Mouse (Mus musculus): ENCODE measurements around the gene Dlst. TPM values are rescaled to one million over a fixed set of nuclear protein-coding genes. Genes with fewer than 3 reads are reported as not detected.
A peak's percentile ranks its signal among the peaks of the same experiment; 100 is the strongest.

The Dlst gene
- polyA plus RNA-seq, 1 experiment: 57.4 TPM

DNA sequence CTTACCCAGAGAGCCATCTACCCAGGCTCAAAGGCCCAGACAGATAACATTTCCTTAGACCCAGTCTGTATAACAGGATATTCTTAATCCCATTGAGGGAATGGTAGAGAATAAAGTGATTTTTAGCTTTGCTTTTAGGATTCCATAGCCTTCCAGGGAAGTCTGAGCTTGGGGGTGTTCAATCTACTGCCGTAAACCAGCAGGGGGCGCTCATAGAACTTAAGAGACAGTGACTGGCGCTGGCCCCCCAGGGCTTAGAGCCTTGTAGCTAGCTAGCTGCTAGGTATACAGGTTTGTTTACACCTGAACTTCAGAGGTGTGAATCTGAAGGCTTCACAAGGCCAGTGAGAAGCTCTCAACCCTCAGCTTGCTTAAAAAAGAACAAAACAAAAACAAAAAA lies 18.4 kb upstream of the Dlst start:
- H3K36me3 ChIP-seq (ENCODE audit: control insufficient read depth, insufficient read depth, low read length): no peaks in the 10 kb centered on the region
- peaks cover 5% of the 10 kb centered on the region for H3K4me1 ChIP-seq (ENCODE audit: control insufficient read depth, insufficient read depth, low read length)
- TF ChIP-seq POLR2A (IDR thresholded peaks at IDR 0.05; ENCODE audit: control insufficient read depth, low read depth, low read length) (no peak), CTCF (IDR thresholded peaks at IDR 0.05; ENCODE audit: control insufficient read depth, insufficient read depth, insufficient replicate concordance, low read depth, low read length) (0 out of 2 replicates have a peak, but pooled peaks have one; percentile 9)
- H3K27ac ChIP-seq (ENCODE audit: control insufficient read depth, insufficient read depth, low read depth, low read length): no peak overlapping the region
- H3K27me3 ChIP-seq (ENCODE audit: control insufficient read depth, insufficient read depth, low read length): no peaks in the 10 kb centered on the region
- no peak overlapping the region for H3K4me3 ChIP-seq (ENCODE audit: control insufficient read depth, low read depth, low read length)

DNA sequence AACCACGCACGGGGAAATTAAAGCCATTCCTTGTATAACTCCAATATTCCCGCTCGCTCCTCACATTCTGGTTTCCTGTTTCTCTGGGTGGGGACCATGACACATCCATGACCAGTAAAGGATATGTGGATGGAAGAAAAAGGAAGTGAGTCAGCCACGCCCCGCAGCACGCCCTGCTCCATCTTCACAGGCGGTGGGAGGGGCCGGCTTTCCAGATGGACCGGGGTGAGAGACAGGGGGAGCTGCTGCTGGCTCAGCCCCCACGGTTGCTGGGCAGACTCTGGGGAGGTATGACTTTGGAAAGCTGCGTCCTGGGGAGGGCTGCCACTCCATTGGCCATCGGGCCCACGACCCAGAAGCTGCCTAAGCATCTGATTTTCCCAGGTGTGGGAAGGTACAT lies 16.6 kb upstream of the Dlst start:
- Histone ChIP-seq H3K36me3 (ENCODE audit: control insufficient read depth, insufficient read depth, low read length) (no peaks in the 10 kb centered on the region), H3K27ac (ENCODE audit: control insufficient read depth, insufficient read depth, low read depth, low read length) (peak overlapping the region; percentile 47; the same call in 1 of the 2 replicates), H3K4me3 (ENCODE audit: control insufficient read depth, low read depth, low read length) (peak overlapping the region; percentile 89), H3K27me3 (ENCODE audit: control insufficient read depth, insufficient read depth, low read length) (no peaks in the 10 kb centered on the region), H3K4me1 (ENCODE audit: control insufficient read depth, insufficient read depth, low read length) (peaks cover 5% of the 10 kb centered on the region)
- TF ChIP-seq CTCF (IDR thresholded peaks at IDR 0.05; ENCODE audit: control insufficient read depth, insufficient read depth, insufficient replicate concordance, low read depth, low read length) (no peak), POLR2A (IDR thresholded peaks at IDR 0.05; ENCODE audit: control insufficient read depth, low read depth, low read length) (no peak)

GRCm38 (mm10) chr12:85094706-85095105 lies 15.9 kb upstream of the Dlst start:
- H3K4me3 ChIP-seq (ENCODE audit: control insufficient read depth, low read depth, low read length): peak overlapping the region; percentile 89
- TF ChIP-seq CTCF (IDR thresholded peaks at IDR 0.05; ENCODE audit: control insufficient read depth, insufficient read depth, insufficient replicate concordance, low read depth, low read length): no peak
- no peak for TF ChIP-seq POLR2A (IDR thresholded peaks at IDR 0.05; ENCODE audit: control insufficient read depth, low read depth, low read length)
- H3K27ac ChIP-seq (ENCODE audit: control insufficient read depth, insufficient read depth, low read depth, low read length): peak overlapping the region; percentile 58
- H3K27me3 ChIP-seq (ENCODE audit: control insufficient read depth, insufficient read depth, low read length): no peaks in the 10 kb centered on the region
- peaks cover 5% of the 10 kb centered on the region for H3K4me1 ChIP-seq (ENCODE audit: control insufficient read depth, insufficient read depth, low read length)
- H3K36me3 ChIP-seq (ENCODE audit: control insufficient read depth, insufficient read depth, low read length): no peaks in the 10 kb centered on the region

- Histone ChIP-seq H3K27ac (ENCODE audit: control insufficient read depth, insufficient read depth, low read depth, low read length) (peak overlapping the region; percentile 58), H3K27me3 (ENCODE audit: control insufficient read depth, insufficient read depth, low read length) (no peaks in the 10 kb centered on the region), H3K36me3 (ENCODE audit: control insufficient read depth, insufficient read depth, low read length) (no peaks in the 10 kb centered on the region), H3K4me3 (ENCODE audit: control insufficient read depth, low read depth, low read length) (peak overlapping the region; percentile 89), H3K4me1 (ENCODE audit: control insufficient read depth, insufficient read depth, low read length) (peaks cover 5% of the 10 kb centered on the region)
- TF ChIP-seq CTCF (IDR thresholded peaks at IDR 0.05; ENCODE audit: control insufficient read depth, insufficient read depth, insufficient replicate concordance, low read depth, low read length) (no peak), POLR2A (IDR thresholded peaks at IDR 0.05; ENCODE audit: control insufficient read depth, low read depth, low read length) (no peak)
Measured at GRCm38 (mm10) chr12:85095146-85095545, 15.5 kb upstream of the Dlst start.

GRCm38 (mm10) chr12:85095859-85096258 lies 14.8 kb upstream of the Dlst start:
- H3K36me3 ChIP-seq (ENCODE audit: control insufficient read depth, insufficient read depth, low read length): no peaks in the 10 kb centered on the region
- peaks cover 5% of the 10 kb centered on the region for H3K4me1 ChIP-seq (ENCODE audit: control insufficient read depth, insufficient read depth, low read length)
- TF ChIP-seq POLR2A (IDR thresholded peaks at IDR 0.05; ENCODE audit: control insufficient read depth, low read depth, low read length): no peak
- no peak for TF ChIP-seq CTCF (IDR thresholded peaks at IDR 0.05; ENCODE audit: control insufficient read depth, insufficient read depth, insufficient replicate concordance, low read depth, low read length)
- H3K27me3 ChIP-seq (ENCODE audit: control insufficient read depth, insufficient read depth, low read length): no peaks in the 10 kb centered on the region
- peak overlapping the region; percentile 89 for H3K4me3 ChIP-seq (ENCODE audit: control insufficient read depth, low read depth, low read length)
- H3K27ac ChIP-seq (ENCODE audit: control insufficient read depth, insufficient read depth, low read depth, low read length): no peak overlapping the region

GRCm38 (mm10) chr12:85101001-85101400 lies 9.6 kb upstream of the Dlst start:
- Histone ChIP-seq H3K36me3 (ENCODE audit: control insufficient read depth, insufficient read depth, low read length) (no peaks in the 10 kb centered on the region), H3K27ac (ENCODE audit: control insufficient read depth, insufficient read depth, low read depth, low read length) (no peak overlapping the region), H3K4me3 (ENCODE audit: control insufficient read depth, low read depth, low read length) (no peak overlapping the region), H3K27me3 (ENCODE audit: control insufficient read depth, insufficient read depth, low read length) (no peaks in the 10 kb centered on the region), H3K4me1 (ENCODE audit: control insufficient read depth, insufficient read depth, low read length) (peaks cover 3% of the 10 kb centered on the region)
- TF ChIP-seq POLR2A (IDR thresholded peaks at IDR 0.05; ENCODE audit: control insufficient read depth, low read depth, low read length): no peak
- TF ChIP-seq CTCF (IDR thresholded peaks at IDR 0.05; ENCODE audit: control insufficient read depth, insufficient read depth, insufficient replicate concordance, low read depth, low read length): no peak

GRCm38 (mm10) chr12:85101521-85102106 lies 9.0 kb upstream of the Dlst start:
- no peaks in the 10 kb centered on the region for H3K36me3 ChIP-seq (ENCODE audit: control insufficient read depth, insufficient read depth, low read length)
- H3K27ac ChIP-seq (ENCODE audit: control insufficient read depth, insufficient read depth, low read depth, low read length): no peak overlapping the region
- no peak for TF ChIP-seq CTCF (IDR thresholded peaks at IDR 0.05; ENCODE audit: control insufficient read depth, insufficient read depth, insufficient replicate concordance, low read depth, low read length)
- TF ChIP-seq POLR2A (IDR thresholded peaks at IDR 0.05; ENCODE audit: control insufficient read depth, low read depth, low read length): no peak

More at GRCm38 (mm10) chr12:85101521-85102106, 9.0 kb upstream of the Dlst start:
- Histone ChIP-seq H3K4me3 (ENCODE audit: control insufficient read depth, low read depth, low read length) (no peak overlapping the region), H3K27me3 (ENCODE audit: control insufficient read depth, insufficient read depth, low read length) (no peaks in the 10 kb centered on the region), H3K4me1 (ENCODE audit: control insufficient read depth, insufficient read depth, low read length) (peaks cover 9% of the 10 kb centered on the region)
